Mouse (Mus musculus) MEL (cell line): ENCODE results near the gene Tas2r137. TPM values are rescaled to one million over a fixed set of nuclear protein-coding genes. Genes with fewer than 3 reads are reported as not detected.

ENCODE experiments used
- polyA plus RNA-seq, 2 experiments: library from polyadenylated mRNA; stranded (reverse) in 1 of 2; unstranded in 1 of 2; fragments of >175 nt in 1 of 2; fragments of >200 nt in 1 of 2; gene quantifications; 2 replicates each; pipeline versions ENCODE4 v1.2.1 to v1.2.4; 2012; ENCODE audit warnings: low replicate concordance in 2 of 2, low read depth in 1 of 2; ENCODE audit not compliant: insufficient read length in 2 of 2, insufficient read depth in 1 of 2, missing spikeins in 1 of 2
- total RNA-seq: library from RNA; depleted of rRNA; stranded (reverse); fragments of 300-350 nt; gene quantifications from 2 replicates; pipeline ENCODE4 v1.2.3, GENCODE M21; 2012; rRNA removed

Tas2r137 gene
- total and polyA plus RNA-seq, 3 experiments, result not detected

Other genes starting within 250 kb of the Tas2r137 start
- gene Agk, start 166.1 kb upstream of the Tas2r137 start, total RNA-seq, result 29.6 and 29.9 TPM in 2 replicates
- gene Agk, start 166.1 kb upstream of the Tas2r137 start, polyA plus RNA-seq, result 10 to 100 TPM in 1 of 2 experiments, not detected in 1; 29.7 TPM
- gene E330009J07Rik, start 55.1 kb upstream of the Tas2r137 start, total RNA-seq, result 6.1 and 6.4 TPM in 2 replicates
- 1 to 10 TPM in 1 of 2 experiments, not detected in 1; 5.9 TPM for gene E330009J07Rik, start 55.1 kb upstream of the Tas2r137 start, polyA plus RNA-seq
- gene Wee2, start 52.1 kb upstream of the Tas2r137 start, total RNA-seq, result not detected in 2 replicates
- not detected for gene Wee2, start 52.1 kb upstream of the Tas2r137 start, polyA plus RNA-seq
- gene Ssbp1, start 19.9 kb upstream of the Tas2r137 start, total RNA-seq, result 97.2 and 99.2 TPM in 2 replicates
- gene Ssbp1, start 19.9 kb upstream of the Tas2r137 start, polyA plus RNA-seq, result 10 to 100 TPM in 1 of 2 experiments, not detected in 1; 91.7 TPM
- gene Tas2r108, start 2.3 kb downstream of the Tas2r137 start, total RNA-seq, result 0.16 TPM in 1 of 2 replicates, not detected in the other
- gene Tas2r108, start 2.3 kb downstream of the Tas2r137 start, polyA plus RNA-seq, result under 1 TPM in 1 of 2 experiments, not detected in 1; 0.10 TPM
- not detected in 2 replicates for gene Prss37, start 28.3 kb downstream of the Tas2r137 start, total RNA-seq
- gene Prss37, start 28.3 kb downstream of the Tas2r137 start, polyA plus RNA-seq, result not detected
- gene Olfr461, start 63.8 kb downstream of the Tas2r137 start, total RNA-seq, result not detected in 2 replicates
- gene Olfr461, start 63.8 kb downstream of the Tas2r137 start, polyA plus RNA-seq, result not detected
- not detected in 2 replicates for gene Olfr460, start 78.3 kb downstream of the Tas2r137 start, total RNA-seq
- gene Olfr460, start 78.3 kb downstream of the Tas2r137 start, polyA plus RNA-seq, result not detected
- not detected in 2 replicates for gene Clec5a, start 94.6 kb downstream of the Tas2r137 start, total RNA-seq
- gene Clec5a, start 94.6 kb downstream of the Tas2r137 start, polyA plus RNA-seq, result not detected
- not detected in 2 replicates for gene Tas2r138, start 122.1 kb downstream of the Tas2r137 start, total RNA-seq
- gene Tas2r138, start 122.1 kb downstream of the Tas2r137 start, polyA plus RNA-seq, result not detected
- gene Mgam, start 137.6 kb downstream of the Tas2r137 start, total RNA-seq, result not detected in 2 replicates
- not detected for gene Mgam, start 137.6 kb downstream of the Tas2r137 start, polyA plus RNA-seq